Mouse (Mus musculus): ENCODE data around the gene Gca. TPM values are rescaled to one million over a fixed set of nuclear protein-coding genes. Genes with fewer than 3 reads are reported as not detected.
"Not testable (repeated sequence)": the region's sequence is repeated elsewhere in the genome, so short reads cannot be mapped to it uniquely, and the experiment has no call there.

Gene Gca
- total RNA-seq, 2 experiments from 2014 or later, result 8.9 to 9.9 TPM

- intact Hi-C loops (cut with DNase I), result no loop called here
- no peak for DNase-seq (ENCODE audit: extremely low spot score in 1 of 2, low spot score in 2 of 2)
Measured at GRCm38 (mm10) chr2:62662560-62662959, 1.5 kb upstream of the Gca start.

GRCm38 (mm10) chr2:62664839-62665238 lies 754 bp downstream of the Gca start:
- intact Hi-C loops (cut with DNase I), result no loop called here

GRCm38 (mm10) chr2:62665536-62665935 lies 1.5 kb downstream of the Gca start:
- intact Hi-C loops (cut with DNase I), result no loop called here
- DNase-seq (ENCODE audit: extremely low spot score in 1 of 2, low spot score in 2 of 2), result no peak

More at GRCm38 (mm10) chr2:62664839-62665238, 754 bp downstream of the Gca start:
- DNase-seq (ENCODE audit: extremely low spot score in 1 of 2, low spot score in 2 of 2), result no peak

- DNase-seq (ENCODE audit: extremely low spot score in 1 of 2, low spot score in 2 of 2), result no peak
- intact Hi-C loops (cut with DNase I), result no loop called here
Measured at GRCm38 (mm10) chr2:62669848-62670247, 5.8 kb downstream of the Gca start.

GRCm38 (mm10) chr2:62670301-62670700 lies 6.2 kb downstream of the Gca start:
- no peak for DNase-seq (ENCODE audit: extremely low spot score in 1 of 2, low spot score in 2 of 2)
- intact Hi-C loops (cut with DNase I), result no loop called here

- DNase-seq (ENCODE audit: extremely low spot score in 1 of 2, low spot score in 2 of 2), result no peak
- intact Hi-C loops (cut with DNase I), result no loop called here
Measured at GRCm38 (mm10) chr2:62670767-62671166, 6.7 kb downstream of the Gca start.

- intact Hi-C loops (cut with DNase I), result no loop called here
- no peak for DNase-seq (ENCODE audit: extremely low spot score in 1 of 2, low spot score in 2 of 2)
Measured at GRCm38 (mm10) chr2:62672788-62673187, 8.7 kb downstream of the Gca start.

- no peak for DNase-seq (ENCODE audit: extremely low spot score in 1 of 2, low spot score in 2 of 2)
- intact Hi-C loops (cut with DNase I), result no loop called here
Measured at GRCm38 (mm10) chr2:62681667-62682066, 17.6 kb downstream of the Gca start.

GRCm38 (mm10) chr2:62684989-62685595 lies 21.0 kb downstream of the Gca start:
- no peak for DNase-seq (ENCODE audit: extremely low spot score in 1 of 2, low spot score in 2 of 2)
- intact Hi-C loops (cut with DNase I), result no loop called here

- DNase-seq (ENCODE audit: extremely low spot score in 1 of 2, low spot score in 2 of 2), result no peak
- intact Hi-C loops (cut with DNase I), result no loop called here
Measured at GRCm38 (mm10) chr2:62685934-62686333, 21.8 kb downstream of the Gca start.

GRCm38 (mm10) chr2:62706313-62706712 lies 42.2 kb downstream of the Gca start:
- intact Hi-C loops (cut with DNase I), result no loop called here
- DNase-seq (ENCODE audit: extremely low spot score in 1 of 2, low spot score in 2 of 2), result no peak

- intact Hi-C loops (cut with DNase I), result no loop called here
- DNase-seq (ENCODE audit: extremely low spot score in 1 of 2, low spot score in 2 of 2), result no peak
Measured at GRCm38 (mm10) chr2:62709633-62710032, 45.5 kb downstream of the Gca start.

- intact Hi-C loops (cut with DNase I); DNase-seq (ENCODE audit: extremely low spot score in 1 of 2, low spot score in 2 of 2): not testable (repeated sequence)
Measured at GRCm38 (mm10) chr2:62714362-62714761, 50.3 kb downstream of the Gca start.

GRCm38 (mm10) chr2:62715260-62715659 lies 51.2 kb downstream of the Gca start:
- intact Hi-C loops (cut with DNase I), result no loop called here
- DNase-seq (ENCODE audit: extremely low spot score in 1 of 2, low spot score in 2 of 2), result no peak

- intact Hi-C loops (cut with DNase I), result no loop called here
- DNase-seq (ENCODE audit: extremely low spot score in 1 of 2, low spot score in 2 of 2), result no peak
Measured at GRCm38 (mm10) chr2:62717270-62717669, 53.2 kb downstream of the Gca start.

- DNase-seq (ENCODE audit: extremely low spot score in 1 of 2, low spot score in 2 of 2), result no peak
- intact Hi-C loops (cut with DNase I), result no loop called here
Measured at GRCm38 (mm10) chr2:62718411-62718810, 54.3 kb downstream of the Gca start.

- intact Hi-C loops (cut with DNase I), result no loop called here
- no peak for DNase-seq (ENCODE audit: extremely low spot score in 1 of 2, low spot score in 2 of 2)
Measured at GRCm38 (mm10) chr2:62725946-62726345, 61.9 kb downstream of the Gca start.

- intact Hi-C loops (cut with DNase I), result no loop called here
Measured at GRCm38 (mm10) chr2:62727732-62728131, 63.6 kb downstream of the Gca start.

GRCm38 (mm10) chr2:62730671-62731070 lies 66.6 kb downstream of the Gca start:
- no peak for DNase-seq (ENCODE audit: extremely low spot score in 1 of 2, low spot score in 2 of 2)
- intact Hi-C loops (cut with DNase I), result no loop called here

More at GRCm38 (mm10) chr2:62727732-62728131, 63.6 kb downstream of the Gca start:
- DNase-seq (ENCODE audit: extremely low spot score in 1 of 2, low spot score in 2 of 2), result no peak

GRCm38 (mm10) chr2:62743098-62743497 lies 79.0 kb downstream of the Gca start:
- DNase-seq (ENCODE audit: extremely low spot score in 1 of 2, low spot score in 2 of 2), result no peak
- intact Hi-C loops (cut with DNase I), result no loop called here

All from left cerebral cortex, postnatal 10 days (tissue).